Mouse (Mus musculus) lung, postnatal 36 days (tissue): ENCODE data around the gene Ago3.

Source experiments
- DNase-seq: peaks from one replicate; pipeline ENCODE4 v3.0.0; 2022; ENCODE audit warnings: mixed read lengths

Gene Ago3

DNA sequence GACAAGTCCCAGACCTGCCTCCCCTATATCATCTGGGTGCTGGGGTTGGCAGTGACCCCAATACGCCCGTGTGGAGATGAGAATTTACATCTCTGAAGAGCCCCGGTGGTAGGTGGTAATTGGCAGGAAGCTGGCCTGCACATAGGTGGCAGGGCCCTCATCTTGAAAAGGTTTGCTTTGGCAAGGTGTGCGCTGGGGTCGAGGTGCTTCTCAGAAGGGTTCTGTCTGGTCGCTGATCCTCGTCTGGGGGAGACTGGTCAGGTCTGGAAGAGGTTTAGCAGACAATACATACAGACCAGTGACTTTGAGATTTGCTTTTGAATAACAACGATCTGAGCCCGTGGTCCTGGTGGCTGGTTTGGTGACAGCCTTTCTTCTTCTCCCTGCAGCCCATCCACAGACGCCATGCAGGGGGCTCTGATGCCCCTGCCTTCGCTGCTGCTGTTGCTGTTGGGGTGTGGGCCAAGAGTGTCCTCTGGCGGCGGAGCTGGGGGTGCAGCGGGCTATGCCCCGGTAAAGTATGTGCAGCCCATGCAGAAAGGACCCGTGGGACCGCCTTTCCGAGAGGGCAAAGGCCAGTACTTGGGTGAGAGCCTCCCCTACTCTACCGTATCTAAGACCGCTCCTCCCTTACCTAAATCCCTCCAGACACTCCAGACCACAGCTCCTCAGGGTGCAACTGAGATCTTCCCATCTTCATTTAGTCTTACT lies 120.0 kb downstream of the Ago3 start:
- no peak for DNase-seq

DNA sequence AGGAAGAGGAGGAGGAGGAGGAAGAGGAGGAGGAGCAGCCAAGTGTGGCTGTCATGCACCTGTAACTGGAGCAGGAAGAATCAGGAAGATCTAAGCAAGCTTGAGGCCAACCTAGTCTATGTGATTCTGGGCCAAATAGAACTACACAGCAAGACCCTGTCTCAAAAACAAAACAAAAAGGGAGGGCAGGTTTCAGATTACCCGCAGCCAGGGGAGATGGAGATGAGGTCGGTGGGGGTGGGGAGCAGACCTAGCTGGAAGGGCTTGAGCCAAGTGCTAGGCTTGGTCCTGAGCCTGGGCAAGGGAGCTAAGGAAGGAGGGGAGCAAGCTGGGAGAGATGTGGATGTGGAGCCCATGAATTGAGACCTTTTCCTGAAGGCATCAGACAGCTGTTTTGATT lies 122.5 kb downstream of the Ago3 start:
- no peak for DNase-seq

DNA sequence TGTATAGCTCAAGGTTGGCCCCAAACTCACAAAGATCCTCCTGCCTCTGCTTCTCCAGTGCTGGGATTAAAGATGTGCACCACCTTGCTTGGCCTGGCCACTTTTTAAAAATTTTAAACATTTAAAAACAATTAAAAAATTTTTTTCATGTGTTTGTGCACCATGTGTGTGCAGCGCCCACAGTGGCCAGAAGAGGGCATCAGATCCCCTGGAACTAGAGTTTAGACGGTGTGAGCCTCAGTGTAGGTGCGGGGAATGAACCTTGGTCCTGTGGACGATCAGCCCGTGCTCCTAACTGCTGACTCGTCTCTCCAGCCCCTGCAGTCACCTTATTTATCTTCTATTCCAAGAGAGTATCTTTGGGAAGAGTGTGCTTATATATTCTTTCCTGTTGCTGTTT lies 123.3 kb downstream of the Ago3 start:
- no peak for DNase-seq

DNA sequence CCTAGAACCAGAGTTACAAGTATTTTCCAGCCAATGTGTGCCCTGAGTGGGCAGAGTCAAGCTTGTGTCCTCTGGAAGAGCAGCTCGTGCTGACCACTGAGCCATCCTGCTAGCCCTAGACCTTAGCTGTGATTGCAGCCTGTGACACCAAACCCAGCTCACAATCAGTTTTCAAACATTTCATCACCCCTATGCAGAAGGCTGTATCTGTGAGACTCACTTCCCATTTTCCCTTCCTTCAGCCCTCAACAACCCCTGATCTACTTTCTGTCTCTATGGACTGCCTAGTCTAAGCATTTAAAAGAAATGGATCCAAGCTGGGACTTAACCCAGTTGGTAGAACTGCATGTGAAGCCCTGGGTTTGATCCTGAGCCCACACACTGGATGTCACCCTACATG lies 123.9 kb downstream of the Ago3 start:
- DNase-seq: no peak

DNA sequence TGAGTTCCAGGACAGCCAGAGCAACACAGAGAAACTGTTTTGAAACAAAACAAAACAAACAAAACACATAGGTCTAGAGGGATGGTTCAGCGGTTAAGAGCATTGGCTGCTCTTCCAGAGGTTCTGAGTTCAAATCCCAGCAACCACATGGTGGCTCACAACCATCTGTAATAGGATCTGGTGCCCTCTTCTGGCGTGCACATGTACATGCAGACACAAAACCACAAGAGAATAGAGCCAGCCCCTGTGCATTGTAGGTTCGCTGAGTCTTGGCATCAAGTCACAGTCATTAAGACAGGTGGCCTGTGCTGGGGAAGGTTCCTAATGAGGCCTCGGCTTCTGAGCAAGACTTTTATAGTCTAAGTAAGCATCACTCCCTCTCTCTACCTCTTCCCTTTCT lies 125.5 kb downstream of the Ago3 start:
- no peak for DNase-seq

DNA sequence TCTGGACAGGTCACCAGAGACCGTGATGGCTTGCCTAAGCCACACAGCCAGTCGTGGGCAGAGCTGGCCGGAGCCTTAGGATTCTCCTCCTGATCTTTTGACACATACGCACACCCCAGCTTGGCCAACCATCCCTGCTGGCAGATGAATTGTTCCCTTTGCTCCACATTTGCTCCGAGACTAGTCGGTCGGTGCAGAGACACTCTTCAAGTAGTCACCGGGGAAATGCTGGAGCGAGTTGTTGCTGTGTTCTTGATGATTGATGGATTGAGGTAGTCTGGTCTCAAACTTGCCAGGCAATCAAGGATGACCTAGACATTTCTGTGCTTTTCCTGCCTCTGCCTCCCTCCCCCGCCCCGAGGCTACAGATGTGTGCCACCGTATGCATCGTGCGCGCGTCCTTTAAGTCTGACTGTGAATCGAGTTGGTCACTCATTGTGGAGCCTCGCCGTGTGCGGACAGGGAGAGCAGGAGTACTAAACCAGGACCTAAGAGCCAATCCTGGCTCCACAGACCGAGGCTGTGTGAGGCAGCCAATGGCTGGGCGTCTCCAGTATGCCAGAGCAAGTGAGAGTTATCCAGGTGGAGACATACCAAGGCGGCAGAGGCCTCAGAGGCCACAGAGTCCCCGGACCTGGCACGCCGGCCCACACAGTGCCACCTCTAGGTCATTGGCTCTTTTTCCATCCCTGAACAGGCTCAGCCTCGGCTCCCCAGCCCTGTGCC lies 127.6 kb downstream of the Ago3 start:
- no peak for DNase-seq

DNA sequence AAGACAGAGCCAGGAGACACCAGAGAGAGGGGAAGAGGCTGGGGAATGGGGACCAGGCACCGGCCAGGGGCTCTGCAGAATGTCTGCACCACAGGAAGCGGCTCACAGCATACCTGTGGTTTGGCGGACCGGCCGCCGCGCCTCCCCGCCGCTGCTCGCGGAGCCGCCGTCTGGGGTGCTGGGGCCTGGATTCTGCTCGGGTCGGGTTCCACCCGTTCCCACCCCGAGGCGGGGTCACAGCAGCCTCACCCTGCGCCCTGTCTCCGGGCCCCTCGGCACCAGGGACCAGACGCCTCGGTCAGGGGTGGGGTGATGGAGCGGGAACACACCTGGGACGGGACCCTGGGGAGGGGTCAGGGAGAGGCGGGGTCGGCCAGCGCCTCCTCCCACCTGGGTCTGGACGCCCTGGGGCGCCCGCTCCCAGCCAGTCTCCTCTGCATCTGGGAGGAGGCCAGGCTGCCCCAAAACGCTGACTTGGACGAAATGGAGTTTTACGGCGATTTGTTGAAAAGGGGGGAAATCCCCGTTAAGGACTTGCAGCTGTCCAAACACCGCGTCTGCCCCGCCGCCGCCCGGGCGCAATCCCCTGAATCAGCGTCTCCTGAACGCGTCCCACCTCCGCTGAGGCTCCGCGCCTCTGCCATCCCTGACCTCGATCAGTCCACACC lies 128.3 kb downstream of the Ago3 start:
- DNase-seq: no peak

DNA sequence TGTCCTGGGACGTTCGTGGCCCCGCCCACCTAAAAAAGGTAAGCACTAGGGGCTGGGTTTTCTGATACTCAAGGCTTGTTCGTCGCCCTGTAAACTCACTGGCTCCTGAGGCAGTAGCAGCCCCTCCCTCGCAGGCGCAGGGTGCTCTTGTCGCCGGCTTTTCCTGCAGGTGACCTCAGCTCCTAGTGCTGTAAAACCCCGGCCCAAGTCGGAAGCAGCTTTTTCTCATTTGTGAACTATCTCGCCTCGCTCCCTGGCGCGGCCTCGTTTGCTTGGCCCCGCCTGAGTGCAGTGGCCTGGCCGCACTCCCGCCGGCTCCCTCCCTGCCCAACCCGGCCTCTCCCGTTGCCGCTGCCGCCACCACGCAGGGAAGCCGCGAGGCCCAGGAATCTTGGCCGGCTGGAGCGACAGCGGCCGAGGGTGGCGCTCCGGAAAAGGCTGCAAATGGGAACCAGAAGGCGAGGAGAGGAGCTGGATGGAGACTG lies 132.7 kb downstream of the Ago3 start:
- peak; percentile 73 for DNase-seq

DNA sequence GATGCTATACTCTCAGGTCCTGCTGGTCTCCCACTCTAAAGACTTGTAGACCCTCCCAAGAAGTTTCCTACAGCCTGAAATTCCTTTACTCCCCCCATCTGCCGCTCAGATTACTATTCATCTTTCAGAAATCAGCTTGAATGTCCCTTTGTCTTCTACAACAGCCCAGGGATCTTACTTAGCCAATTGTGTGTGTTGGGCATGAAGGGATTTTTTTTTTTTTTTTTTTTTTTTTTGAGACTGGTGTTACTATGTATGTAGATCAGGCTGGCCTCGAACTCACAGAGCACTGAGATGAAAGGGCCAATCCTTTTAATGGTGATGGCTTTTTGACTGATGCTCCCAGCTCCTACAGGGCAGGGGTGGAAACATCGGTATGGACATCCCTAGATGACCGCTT lies 133.4 kb downstream of the Ago3 start:
- DNase-seq: no peak

DNA sequence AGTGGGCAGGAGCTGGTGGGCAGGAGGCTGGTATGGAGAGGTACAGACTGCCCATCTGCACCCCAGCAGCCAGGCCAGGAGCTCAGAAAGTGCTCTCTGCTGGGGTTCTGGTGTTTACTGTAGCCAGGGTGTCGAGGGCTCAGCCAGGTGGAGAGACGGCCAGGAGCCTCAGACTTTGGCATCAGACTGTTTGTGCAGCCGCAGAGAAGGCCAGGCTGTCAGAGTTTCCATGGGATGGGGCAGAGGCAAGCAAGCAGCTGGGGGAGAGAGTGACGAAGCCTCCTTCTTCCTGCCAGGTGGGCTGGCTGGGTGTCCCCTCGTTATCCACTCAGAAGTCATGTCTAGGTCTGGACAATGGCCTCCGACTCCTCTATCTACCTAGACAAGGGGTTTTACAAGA lies 134.2 kb downstream of the Ago3 start:
- DNase-seq: no peak

DNA sequence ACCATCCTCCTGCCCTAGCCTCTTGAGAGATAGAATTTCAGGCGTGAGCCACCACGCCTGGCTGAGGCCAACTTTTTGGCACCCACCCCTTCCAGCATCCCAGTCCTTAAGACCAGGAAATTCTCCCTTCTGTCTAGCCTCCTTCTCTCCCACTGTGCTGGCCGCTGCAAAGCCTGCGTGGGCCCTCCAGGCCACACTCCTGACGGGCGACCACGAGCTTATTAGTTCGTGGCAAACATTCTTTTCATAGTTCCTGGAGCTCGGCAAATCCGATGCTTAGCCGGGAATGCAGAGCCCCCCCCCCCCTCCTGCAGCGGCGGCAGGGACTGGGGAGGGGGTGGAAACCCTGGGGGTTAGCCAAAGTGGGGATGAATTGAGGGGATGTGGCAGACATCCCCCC lies 138.2 kb downstream of the Ago3 start:
- DNase-seq: no peak

DNA sequence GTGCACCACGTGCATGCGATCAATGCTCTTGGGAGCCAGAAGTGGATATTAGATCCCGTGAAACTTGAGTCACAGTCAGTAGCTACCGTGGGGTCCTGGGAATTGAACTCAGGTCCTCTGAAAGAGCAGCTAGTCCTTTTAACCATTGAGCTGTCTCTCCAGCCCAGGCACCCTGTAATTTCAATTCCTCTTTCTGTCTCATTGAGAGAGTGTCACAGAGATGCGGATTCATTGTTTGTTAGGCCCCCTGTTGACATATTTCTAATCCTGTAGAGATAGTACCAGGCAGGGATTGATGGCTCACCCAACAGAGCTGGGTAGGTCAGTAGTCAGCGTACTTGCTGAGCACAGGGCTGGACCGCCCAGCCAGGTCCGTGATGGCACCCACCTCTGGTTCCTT lies 139.0 kb downstream of the Ago3 start:
- DNase-seq: no peak

DNA sequence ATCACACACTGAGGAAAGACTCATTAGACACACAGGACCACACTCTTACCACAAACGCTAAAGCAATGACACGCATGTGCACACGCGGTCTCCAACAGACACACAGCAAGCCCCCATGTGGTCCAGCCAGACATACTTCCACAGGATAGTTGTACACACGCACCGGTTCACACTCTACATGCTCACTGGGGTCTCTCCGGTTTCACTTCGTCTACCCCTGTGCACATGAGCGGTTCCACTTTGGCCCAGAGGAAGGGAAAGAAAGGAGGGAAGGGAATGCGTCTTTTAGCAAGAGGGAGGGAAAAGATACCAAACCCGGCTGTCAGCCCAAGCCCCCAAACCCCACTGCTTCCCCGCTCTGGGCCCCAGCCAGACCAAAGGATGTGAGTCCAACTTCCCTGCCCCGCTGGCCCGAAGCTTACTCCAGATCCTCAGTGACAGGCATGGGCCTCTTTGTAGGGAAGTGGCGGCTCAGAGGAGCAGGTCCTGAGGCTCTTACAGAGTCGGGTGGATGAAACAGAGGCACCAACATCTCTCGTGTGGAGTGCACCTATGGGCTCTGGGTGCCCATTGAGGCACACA lies 141.2 kb downstream of the Ago3 start:
- no peak for DNase-seq

DNA sequence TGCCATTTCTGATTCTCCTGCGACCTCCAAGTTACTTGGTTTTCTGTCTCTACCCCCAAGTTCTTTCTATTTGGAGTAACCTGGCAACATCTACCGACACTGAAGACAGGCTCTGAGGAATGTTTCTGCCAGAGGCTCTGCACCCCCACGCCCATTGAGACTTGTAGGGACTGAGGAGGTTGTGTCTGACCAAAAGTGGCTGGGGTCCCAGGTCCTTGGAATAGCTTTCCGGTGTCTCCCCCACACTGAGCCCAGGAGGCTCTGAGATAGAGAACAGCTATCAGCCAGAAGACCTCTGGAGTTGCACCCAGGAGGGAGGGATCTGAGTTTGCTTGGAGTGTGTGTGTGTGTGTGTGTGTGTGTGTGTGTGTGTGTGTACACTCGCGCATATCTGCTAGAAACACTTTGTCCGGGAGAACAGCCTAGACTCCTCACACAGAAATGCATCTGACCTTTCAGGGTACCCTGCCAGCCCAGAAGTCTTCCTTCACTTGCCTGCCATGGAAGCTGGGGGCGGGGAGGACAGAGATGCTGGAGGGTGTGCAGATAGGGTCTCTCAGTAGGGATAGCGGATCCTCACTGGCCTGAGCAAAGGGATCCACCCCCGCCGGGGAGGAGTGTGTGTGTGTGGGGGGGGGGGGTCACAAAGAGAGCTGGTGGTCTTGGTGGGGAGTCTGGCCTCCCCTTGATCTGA lies 141.9 kb downstream of the Ago3 start:
- no peak for DNase-seq

DNA sequence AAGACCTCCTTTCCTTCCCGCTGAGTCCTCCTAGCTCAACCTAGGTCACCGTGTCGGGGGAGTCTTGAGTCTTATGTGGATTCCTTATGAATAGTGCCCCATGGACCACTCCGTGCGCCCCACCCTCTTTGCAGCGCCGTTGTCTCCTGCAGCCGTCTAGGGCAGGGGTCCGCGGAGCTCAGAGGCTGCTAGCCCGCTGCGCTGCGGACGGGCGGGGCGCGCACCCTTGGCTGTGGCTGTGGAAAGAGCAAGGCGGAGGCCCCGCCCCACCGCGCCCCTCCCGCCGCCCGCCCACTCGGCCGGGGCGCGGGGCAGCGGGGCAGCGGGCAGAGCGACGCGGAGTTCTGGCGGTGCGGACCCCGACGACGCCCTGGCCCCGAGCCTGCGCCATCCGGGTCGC lies 142.9 kb downstream of the Ago3 start, which contains the start of gene Col8a2:
Gene Col8a2, plus strand, starts transcription at position 302 of the 400 bp plus-strand sequence.
- DNase-seq: peak; percentile 30

DNA sequence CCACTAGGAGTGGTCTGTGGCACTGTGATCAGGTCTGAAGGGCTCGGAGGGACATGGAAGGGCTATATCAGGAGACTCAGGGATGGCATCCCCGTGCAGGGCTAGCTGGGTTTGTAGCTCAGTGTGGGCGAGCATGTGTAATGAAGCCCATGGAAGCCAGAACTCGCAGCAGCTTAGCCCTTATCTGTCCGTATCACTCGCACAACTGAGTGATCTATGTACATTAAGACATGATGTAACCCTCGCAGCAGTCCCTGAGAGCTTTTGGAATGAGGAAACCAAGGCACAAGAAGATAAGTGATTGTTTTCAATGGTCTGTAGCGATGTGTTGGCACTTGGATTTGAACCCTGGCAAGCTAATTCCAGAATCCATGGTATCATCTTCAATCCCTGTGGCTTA lies 145.8 kb downstream of the Ago3 start:
- no peak for DNase-seq

DNA sequence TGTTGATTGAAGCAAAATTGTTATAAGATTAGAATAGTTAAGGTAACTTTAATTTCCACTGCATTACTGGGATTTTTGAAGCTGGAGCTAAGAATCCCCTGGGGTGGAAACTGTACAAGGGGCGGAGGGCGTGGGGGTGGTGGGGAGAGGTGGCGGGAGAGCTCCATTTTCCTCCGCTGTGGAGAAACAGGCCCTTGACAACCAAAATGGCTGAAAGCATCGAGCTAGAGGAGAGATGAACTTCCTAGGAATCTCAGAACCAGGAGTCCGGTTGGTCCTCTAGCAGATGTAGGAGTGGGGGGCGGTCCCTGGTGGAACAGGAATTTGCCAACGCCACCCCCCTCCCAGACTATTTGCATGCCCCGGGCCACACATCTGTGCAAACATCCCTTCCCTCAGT lies 147.7 kb downstream of the Ago3 start:
- DNase-seq: no peak
